Comparison of ENCODE assay signal across 14 mouse cellular contexts in the genomic region with DNA sequence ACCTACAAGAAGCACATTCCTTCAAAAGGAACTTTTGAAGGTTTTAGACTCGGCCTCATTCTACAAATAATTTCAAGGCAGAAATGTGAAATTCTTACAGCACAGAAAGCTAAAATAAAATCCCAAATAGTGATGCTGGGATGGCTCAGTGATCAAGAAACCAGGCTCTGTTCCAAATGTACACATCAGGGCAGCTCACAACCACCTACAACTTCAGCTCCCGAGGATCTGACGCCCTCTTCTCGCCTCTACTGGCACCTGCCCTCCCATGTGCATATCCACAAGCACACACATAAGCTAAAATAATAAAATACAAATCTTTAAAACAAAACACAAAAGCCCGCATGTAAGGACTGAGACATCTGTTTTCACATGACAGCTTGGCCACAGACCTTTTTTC.
DNase-seq lines count a peak whose midpoint lies in the region.
"Had no signal": no experiment of that assay in that cellular context is flagged by ENCODE, and none has a peak within 500 bp of the region (broad histone marks: within the 10 kb centered on the region; RNA-seq: fewer than 3 reads in every experiment).

No protein-coding gene starts in this region.

- peak; percentile 30 to 53 for DNase-seq in frontal cortex, postnatal 36 days (ENCODE audit: low spot score in 2 of 2)
- no peak for DNase-seq in frontal cortex, postnatal 10 days (ENCODE audit: low spot score in 2 of 2)
- peak; percentile 59 for DNase-seq in right cerebral cortex, adult 18-20 months
- DNase-seq in right cerebral cortex, postnatal 36 days (ENCODE audit: low spot score in 2 of 2), result no peak
- peak; percentile 64 for DNase-seq in brain, adult 2 months (ENCODE audit: low read depth, low spot score)
- no peak for DNase-seq in thymus, postnatal 10 days (ENCODE audit: low spot score in 2 of 2)
- DNase-seq: adrenal gland, adult 2 months; adrenal gland, postnatal 10 days; adrenal gland, postnatal 25 days; cerebellum, adult 11-12 months; cerebellum, adult 2 months; cerebellum, adult 9-10 months; cerebellum, postnatal 10 days; cerebellum, postnatal 25 days had no signal

Comparison
In these comparisons a context has a peak if more than half of its experiments do, and no peak if none do; other contexts are left out.
1. DNase-seq: peak in frontal cortex, postnatal 36 days (2 of 2), right cerebral cortex, adult 18-20 months (single experiment) and brain, adult 2 months (single experiment); none in frontal cortex, postnatal 10 days (0 of 2), right cerebral cortex, postnatal 36 days (0 of 2) and thymus, postnatal 10 days (0 of 2).